Mouse (Mus musculus) T-helper 1 cell (primary cell): ENCODE data around the gene Fam25c.
"Not testable (repeated sequence)": the region's sequence is repeated elsewhere in the genome, so short reads cannot be mapped to it uniquely, and the experiment has no call there.

Experiments used
- in situ Hi-C: fragments of 300-600 bp; cut with MboI, MseI; formaldehyde crosslinking; loops from one replicate; pipeline ENCODE4 v1.15.1; 2025; ENCODE audit warnings: high pct_unique_total_duplicates

Gene Fam25c

GRCm38 (mm10) chr14:34364254-34365146 is 9.3 kb upstream of the Fam25c start:
- in situ Hi-C loops, result not testable (repeated sequence)

- in situ Hi-C loops, result no loop called here
Observed at GRCm38 (mm10) chr14:34363490-34364253, 8.4 kb upstream of the Fam25c start.

- in situ Hi-C loops, result no loop called here
Observed at GRCm38 (mm10) chr14:34362726-34363445, 7.7 kb upstream of the Fam25c start.

DNA sequence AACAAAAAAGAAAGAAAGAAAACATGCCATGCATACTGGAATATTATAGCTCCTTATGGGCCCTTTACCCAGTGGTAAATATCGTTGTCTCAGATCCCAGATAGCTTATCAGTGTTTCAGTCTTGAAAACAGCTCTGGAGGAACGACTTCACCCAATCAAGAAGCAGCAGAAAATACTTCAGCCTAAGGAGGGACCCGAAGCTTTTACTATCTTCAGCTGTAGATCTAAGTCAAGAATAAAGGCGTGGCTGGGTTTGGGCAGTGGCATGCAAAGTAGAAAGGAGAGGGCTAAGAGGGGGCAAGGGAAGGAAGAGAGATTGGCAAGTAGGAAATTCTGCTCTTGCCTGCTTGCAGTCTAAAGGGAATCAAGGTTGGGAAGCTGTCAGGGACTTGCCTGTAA is 6.9 kb upstream of the Fam25c start:
- in situ Hi-C loops, result no loop called here

- in situ Hi-C loops, result no loop called here
Observed at GRCm38 (mm10) chr14:34360251-34360650, 5.0 kb upstream of the Fam25c start.

GRCm38 (mm10) chr14:34359676-34360244 is 4.5 kb upstream of the Fam25c start:
- in situ Hi-C loops, result loop anchor here (5.0 kb wide), 1 partner anchor 87 kb away; no protein-coding TSS in a partner anchor

DNA sequence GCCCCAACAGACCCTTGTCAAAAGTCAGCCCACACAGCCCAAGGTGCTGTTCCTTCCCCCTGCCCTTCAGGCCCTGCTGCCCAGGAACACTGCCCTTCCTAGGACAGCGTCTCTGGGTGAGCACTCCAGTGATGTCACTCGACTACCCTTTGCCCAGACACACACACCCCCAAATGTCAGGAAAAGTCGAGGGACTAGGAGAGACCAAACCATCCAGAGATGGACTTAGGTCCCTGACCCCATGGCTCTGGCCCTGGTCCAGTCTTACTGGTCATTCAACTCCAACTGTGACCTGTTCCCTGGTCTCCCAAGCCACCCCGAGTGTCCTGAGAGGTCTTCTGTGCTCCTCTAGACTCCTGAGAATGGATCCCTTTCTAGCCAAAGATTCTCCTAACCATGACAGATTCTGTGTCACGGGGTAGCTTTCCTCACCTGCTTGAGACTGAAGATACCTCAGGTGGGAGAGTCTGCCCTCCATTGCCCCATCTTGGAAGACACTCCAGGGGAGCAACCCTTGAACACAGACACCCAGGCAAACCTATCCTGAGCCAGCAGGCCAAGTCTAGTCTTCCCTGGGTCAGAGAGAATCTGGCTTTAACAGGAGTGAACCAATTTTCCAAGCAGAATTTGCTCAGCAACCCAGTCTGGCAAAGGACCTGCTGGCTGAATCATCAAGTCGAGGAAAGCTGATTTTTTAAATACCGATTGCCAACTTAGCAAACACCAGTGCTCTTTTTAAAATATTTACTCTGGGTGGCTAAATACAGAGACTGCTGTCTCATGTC is 2.6 kb upstream of the Fam25c start:
- in situ Hi-C loops, result loop anchor here (5.0 kb wide), 1 partner anchor 86 kb away; no protein-coding TSS in a partner anchor

DNA sequence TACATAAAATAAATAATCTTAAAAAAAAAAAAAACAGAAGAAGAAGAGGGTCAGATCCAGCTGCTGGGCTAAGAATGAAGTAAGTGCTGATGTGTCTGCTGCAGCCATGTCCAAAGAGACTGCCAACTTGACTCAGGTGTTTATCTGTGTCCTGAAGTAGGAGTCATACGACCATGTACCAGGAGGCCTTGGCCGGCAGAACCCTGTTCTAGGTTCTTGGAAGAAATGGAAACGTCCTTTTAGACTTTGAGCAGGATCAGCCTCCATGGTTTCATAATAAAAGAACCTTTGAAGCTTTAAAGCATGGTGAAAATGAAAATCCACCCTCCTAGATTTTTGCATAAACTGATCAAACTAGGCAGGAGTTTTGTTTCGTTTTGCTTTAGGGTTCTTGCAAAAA is 777 bp downstream of the Fam25c start:
- in situ Hi-C loops, result no loop called here

- in situ Hi-C loops, result no loop called here
Observed at GRCm38 (mm10) chr14:34353326-34353725, 1.9 kb downstream of the Fam25c start.

- in situ Hi-C loops, result no loop called here
Observed at GRCm38 (mm10) chr14:34352523-34352922, 2.7 kb downstream of the Fam25c start.

DNA sequence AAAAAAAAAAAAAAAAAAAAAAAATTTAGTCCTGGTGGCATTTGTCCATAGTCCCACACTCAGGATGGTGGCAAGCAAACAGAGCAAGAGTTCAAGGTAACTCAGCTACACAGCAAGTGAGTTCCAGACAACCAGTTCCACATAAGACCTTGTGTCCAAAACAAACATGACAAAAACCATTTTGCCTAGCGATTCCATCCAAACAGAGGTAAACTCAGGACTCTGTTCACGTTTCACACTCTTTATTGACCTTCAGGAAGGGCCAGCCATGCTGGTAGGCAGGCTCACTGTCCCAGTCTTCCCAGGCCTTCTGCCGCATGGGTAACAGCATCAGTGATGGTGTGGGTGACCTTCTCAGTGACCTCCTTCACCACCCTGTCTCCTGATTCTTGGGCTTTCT is 3.6 kb downstream of the Fam25c start:
- in situ Hi-C loops, result no loop called here

GRCm38 (mm10) chr14:34349007-34349406 is 6.2 kb downstream of the Fam25c start:
- in situ Hi-C loops, result no loop called here

GRCm38 (mm10) chr14:34348301-34348700 is 6.9 kb downstream of the Fam25c start:
- in situ Hi-C loops, result no loop called here

GRCm38 (mm10) chr14:34347084-34347483 is 8.1 kb downstream of the Fam25c start:
- in situ Hi-C loops, result no loop called here

- in situ Hi-C loops, result no loop called here
Observed at GRCm38 (mm10) chr14:34345771-34346566, 9.3 kb downstream of the Fam25c start.

GRCm38 (mm10) chr14:34344361-34344760 is 10.9 kb downstream of the Fam25c start:
- in situ Hi-C loops, result no loop called here

GRCm38 (mm10) chr14:34343078-34343477 is 12.2 kb downstream of the Fam25c start:
- in situ Hi-C loops, result no loop called here

DNA sequence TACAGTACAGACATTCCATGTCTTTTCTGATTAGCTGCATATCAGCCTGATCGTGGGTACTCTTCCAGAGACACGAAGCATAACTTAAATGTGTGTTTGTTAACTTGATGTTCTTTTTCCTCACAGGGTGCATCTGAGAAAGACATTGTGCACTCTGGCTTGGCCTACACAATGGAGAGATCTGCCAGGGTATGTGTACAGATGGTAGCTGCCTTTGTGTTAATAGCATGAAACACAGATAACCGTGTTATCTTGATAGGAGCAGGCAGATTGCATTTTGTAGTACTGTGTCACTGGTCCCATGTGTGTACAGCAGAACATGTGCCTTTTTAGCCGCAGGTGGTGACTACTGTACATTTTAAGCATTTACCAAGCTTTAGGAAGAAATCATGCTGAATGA is 13.2 kb downstream of the Fam25c start:
- in situ Hi-C loops, result no loop called here

GRCm38 (mm10) chr14:34339446-34339845 is 15.8 kb downstream of the Fam25c start:
- in situ Hi-C loops, result no loop called here

GRCm38 (mm10) chr14:34332476-34332875 is 22.8 kb downstream of the Fam25c start:
- in situ Hi-C loops, result no loop called here
